Mouse (Mus musculus) testis, postnatal 14 days (tissue): ENCODE measurements around the gene Gramd1a.
A peak's percentile ranks its signal among the peaks of the same experiment; 100 is the strongest.

ENCODE experiments used
- DNase-seq: peaks from one replicate; pipeline ENCODE4 v3.0.0; 2021; ENCODE audit warnings: low spot score

Gene Gramd1a

GRCm38 (mm10) chr7:31151301-31152241 lies 4.1 kb downstream of the Gramd1a start:
- peak; percentile 78 for DNase-seq

DNA sequence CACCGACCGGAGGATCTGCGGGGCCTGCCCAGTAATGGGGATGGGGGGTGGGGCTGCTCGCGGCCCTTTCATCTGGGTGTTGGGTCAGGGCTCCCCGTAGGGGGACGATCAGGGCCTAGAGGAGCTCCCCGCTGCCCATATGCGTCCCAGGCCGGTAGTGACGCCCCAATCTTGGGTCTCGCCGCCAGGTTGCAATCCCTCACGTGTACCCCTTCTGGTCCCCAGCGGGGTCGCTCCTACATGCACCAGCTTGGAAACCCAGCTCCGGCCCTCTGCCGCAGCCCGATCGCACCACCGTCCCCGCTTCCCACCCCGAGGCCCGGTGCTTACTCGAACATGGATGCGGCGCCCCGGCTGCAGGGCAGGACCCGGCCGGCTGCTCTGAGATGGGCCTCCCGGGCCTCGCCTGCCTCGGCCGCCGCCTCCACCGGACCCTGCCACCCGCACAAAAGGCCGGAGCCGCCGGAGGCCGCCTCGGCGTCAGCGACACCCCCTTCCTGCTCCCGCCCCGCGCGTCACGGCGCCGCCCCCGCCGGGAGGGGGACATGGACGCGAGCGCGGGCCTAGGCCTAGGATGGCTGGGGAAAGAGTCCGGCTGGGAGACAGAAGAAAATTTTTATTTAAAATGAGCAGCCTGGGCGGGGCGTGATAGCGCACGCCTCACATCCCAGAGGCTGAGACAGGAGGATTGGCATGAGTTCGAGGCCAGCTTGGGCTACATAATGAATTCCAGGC lies 5.0 kb downstream of the Gramd1a start:
- DNase-seq, result peak; percentile 81

DNA sequence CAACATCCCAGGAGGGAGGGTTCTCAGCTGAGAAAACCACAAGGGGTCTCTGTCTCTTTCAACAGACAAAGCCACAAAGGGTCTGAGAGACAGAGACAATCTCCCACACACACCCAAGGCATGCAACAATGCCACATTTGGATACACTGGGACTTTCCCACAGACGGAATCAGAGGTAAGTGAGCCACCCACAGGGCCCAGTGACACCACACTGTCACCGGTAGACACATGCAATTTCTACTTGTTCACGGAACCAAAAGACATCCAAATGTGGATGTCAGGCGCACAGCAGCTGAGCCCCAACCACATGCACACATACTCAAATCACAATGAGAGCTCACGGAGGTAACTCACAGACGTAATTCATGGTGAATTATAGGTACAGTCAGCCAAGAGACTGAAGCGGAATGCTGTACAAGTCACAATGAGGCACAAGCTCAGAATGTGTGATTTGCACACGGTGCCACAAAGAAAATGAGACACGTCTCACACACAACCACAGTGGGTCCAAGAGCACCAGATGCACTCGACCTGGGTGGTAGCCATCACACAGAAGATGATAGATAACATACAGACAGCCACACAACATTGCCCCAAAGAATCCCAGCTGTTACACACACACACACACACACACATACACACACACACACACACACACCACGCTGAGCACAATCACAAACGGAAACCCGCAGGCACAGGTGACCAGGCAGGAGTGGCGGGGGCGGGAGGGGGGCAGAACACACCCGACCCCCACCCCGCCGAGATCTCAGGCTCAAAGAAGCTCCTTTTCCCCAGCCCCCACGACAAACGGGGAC lies 5.7 kb downstream of the Gramd1a start:
- DNase-seq, result no peak

DNA sequence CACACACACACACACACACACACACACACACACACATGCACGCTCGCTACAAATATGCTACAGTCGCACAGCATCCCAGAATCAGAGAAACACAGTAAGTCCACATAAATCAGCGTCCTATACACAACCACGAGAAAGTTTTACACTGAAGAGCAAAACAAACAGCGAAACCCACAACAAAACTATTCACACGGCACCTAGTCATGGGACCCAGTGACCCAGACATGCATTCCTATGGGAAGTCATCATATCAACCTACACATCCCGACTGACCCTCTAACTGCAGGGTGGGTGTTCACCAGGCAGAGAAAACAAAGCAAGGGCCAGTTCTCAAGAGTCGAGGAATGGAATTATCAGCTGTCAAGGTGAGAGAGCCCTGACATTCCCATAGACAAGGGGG lies 6.4 kb downstream of the Gramd1a start:
- no peak for DNase-seq

DNA sequence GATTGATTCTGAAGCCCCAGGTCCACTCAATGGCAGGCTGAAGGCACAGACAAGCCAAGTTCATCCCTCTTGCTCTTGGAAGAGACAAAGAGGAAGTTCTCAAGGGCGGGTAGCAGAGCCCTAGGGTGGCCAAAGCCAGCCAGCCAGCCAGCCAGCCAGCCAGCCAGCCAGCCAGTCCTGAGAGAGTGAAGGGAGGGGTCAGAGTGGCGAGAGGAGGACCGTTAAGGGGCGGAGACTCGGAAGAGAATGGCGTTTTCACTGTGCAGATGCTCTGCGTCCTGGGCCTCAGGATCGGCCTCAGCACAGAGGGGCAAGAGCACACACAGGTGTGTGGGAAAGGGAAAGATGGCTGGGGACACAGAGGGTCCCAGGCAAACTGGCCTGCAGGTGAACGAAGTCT lies 6.9 kb downstream of the Gramd1a start:
- DNase-seq, result peak; percentile 47

- no peak for DNase-seq
Observed at GRCm38 (mm10) chr7:31148086-31148485, 7.6 kb downstream of the Gramd1a start.

DNA sequence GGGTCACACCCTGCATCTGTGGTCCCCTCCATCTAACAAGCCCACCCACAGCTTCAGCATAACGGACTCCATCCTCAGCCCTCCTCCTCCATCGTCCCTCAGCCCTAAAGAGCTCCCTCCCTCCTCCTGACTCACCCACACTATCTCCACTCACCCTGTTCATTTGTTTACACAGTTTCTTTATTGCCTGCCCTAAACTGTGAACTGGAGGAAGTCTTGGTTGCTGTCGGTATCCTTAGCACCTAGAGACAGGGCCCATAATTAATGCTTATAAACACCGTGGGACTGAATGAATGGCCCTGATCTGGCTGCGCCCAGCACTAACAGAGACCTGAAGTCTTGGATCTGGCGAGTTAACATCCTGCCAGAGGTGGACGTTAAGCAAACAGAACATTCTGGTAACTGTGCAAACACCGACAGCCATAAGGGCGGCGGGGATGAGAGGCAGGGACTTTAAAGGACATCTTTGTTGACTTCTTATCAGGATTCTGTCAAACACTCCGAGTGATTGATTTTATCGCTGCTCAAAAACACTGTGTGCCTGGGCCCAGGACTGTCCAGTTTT lies 10.0 kb downstream of the Gramd1a start:
- no peak for DNase-seq

DNA sequence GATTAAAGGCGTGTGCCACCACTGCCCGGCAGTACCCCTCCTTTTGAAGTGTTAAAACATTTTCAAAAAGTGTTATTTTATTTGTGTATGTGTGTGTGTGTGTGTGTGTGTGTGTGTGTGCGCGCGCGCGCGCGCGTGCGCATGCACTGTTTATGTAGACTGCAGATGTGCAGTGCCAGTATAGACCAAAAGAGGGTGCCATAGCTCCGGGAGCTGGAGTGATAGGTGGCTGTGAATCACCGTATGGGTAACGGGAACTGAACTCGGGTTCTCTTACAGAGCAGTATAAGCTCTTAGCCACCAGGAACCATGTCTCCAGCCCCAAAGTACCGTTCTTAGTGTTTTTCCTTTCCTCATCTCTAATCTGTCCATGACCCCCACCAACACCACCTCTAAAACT lies 10.8 kb downstream of the Gramd1a start:
- DNase-seq, result no peak

DNA sequence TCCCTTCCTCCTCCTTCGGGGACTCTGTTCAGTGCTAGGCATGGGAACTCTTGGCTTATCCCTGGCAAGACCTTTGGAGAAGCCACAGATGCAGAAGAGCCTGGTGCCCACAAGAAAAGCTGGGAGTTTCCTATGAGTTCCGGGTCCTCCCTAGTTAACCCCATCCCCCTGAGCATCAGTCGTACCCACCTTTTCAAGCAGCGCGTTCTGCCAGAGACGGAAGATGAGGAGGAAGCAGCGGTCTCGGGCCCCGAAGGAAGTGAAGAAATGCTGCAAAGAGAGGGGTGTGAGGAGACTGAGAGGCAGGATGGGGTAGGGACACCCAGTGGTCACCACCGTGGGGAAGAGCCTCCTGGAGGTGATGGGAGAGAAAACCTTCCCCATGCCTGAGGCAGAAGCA lies 14.8 kb downstream of the Gramd1a start:
- DNase-seq, result no peak

- no peak for DNase-seq
Observed at GRCm38 (mm10) chr7:31140302-31140701, 15.4 kb downstream of the Gramd1a start.

DNA sequence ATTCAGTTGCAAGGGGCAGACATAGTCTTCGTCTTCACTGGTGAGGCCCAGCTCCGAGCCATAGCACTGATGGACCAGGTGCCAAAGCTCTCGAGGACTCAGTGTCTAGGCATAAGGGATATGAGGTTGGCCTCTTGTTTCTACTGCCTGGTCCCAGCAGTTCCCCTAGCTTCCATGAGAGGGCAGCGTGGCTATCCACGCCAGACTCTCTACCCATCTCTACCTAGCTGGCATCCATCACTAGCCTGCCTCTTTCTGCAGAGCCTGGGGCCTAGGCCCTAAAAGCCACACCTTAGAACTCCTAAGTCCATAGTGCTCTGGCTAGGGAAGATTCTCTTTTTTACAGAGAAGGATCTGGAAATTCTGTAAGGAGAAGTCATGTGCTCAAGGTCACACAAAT lies 15.9 kb downstream of the Gramd1a start:
- DNase-seq, result no peak

DNA sequence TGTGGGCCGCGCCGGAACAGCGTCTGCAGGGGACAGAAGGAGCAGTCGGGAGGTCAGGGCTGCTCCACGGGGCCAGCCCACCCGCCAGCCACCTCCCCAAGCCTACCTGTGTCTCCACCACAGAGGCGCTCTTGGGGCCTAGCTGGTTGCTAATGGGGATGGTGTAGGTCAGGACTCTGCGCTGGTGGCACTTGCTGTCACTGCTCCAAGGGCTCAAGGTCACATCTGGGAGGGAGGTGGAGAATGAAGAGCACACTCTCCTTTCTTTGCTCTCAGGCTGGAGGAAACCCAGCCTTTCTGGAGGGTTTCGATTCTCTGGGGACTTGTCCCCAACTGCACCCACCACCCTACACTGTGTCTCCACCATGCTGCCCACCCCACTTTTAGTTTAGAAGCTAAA lies 20.0 kb downstream of the Gramd1a start:
- no peak for DNase-seq

- no peak for DNase-seq
Observed at GRCm38 (mm10) chr7:31131866-31132265, 23.8 kb downstream of the Gramd1a start.

DNA sequence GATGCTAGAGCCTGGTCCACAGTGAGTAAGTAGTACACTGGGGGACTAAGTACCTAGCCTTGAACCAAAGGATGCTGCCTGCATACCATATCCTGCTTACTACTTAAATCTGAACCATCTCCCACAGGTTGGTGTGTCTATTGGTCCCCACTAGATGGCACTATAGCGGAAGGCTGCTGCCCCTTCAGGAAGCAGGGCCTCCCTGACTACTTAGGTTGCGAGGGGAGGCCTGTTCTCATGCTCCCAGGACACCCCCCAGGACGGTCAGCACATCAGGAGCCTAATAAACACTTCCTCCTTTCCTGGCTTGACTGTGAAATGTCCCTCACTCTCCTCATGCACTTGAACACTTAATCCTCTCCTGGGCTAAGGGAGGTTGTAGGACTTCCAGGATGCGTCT lies 24.9 kb downstream of the Gramd1a start:
- no peak for DNase-seq

DNA sequence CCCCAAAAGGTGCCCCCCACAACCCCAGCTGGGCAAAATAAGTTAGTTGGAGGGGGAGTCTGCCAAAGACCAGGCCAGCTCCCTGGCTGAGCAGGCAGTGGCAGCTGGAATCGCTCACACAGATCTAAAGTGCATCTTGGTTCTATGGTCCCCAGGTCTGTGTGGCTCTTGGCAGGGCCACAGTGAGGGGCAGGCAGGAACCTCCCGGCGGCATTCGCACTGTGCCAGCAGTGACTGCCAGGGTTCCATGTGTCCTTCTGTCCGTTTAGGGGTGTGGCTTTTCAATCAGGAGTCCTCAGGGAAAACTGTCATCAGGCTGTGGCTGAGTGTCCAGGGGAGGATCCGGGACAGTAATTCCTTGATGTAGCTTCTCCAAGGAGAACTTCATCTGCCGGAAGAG lies 25.5 kb downstream of the Gramd1a start:
- no peak for DNase-seq

DNA sequence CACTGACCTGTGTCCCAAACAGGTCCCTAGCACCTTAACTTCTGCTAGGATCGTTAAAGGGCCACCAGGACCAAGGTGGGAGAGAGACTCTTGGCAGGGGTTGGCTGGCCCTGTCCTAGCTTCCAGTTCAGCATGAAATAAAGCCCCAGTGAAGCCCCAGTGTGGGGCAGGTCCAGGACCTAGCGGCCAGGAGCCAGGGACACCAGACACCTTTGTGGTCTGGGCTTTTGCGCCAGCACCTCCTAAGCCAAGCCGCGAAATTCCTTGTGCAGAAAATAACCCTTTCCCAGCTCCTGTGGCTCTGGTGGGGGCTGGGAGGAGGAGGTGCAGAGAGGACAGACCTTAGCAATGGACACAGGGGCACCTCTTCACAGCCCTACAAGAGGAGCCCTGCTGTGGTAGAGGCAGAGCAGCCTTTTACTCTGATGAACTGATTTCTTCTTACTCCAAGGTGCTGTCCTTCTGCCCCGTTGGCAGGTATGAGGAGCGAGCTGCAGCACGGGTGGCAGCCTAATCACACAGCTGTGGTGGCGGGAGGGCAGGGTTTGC lies 27.5 kb downstream of the Gramd1a start:
- DNase-seq, result no peak

DNA sequence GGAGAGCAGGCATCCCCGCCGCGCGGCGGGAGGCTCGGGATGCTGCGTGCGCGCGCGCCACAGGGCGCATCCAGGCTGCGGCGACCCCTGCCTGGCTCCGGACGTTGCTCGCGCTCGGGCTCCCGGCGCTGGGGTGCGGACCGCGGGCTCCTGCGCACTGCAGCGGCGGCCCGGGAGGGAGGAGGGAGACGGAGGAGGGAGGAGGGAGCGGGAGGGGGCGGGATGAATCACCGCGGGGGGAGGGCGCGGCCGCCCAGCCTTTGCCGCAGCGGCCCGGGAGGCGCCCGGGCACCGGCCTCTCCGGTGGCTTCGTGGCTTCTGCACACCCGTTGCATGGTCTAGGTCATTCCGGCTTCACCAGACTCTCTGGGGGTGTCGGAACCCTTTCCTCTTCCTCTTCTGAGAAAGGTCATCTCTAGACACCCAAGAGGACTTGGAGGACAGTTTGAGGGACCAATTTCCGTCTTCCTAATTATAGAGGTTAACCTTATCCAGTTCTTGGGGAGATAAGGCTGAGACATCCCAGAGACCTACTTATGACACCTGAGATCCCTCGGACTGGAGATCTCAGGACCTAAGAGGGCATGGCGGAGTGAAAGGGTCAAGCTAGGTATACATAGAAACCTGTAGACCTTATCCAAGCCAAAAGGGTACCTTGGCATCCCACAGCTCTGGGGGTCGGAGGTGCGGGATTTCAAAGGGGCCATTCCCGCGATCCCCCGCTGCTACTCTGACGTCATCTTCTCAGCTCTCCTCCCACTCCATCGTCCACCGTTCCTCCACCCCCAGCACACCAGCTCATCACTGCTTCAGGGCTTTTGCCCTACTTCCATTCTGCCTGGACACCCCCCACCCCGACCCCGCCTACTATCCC lies 28.6 kb downstream of the Gramd1a start, which contains the start of gene Scn1b:
Gene Scn1b, minus strand, starts transcription at position 153 of the 874 bp plus-strand sequence.
- DNase-seq, result no peak

DNA sequence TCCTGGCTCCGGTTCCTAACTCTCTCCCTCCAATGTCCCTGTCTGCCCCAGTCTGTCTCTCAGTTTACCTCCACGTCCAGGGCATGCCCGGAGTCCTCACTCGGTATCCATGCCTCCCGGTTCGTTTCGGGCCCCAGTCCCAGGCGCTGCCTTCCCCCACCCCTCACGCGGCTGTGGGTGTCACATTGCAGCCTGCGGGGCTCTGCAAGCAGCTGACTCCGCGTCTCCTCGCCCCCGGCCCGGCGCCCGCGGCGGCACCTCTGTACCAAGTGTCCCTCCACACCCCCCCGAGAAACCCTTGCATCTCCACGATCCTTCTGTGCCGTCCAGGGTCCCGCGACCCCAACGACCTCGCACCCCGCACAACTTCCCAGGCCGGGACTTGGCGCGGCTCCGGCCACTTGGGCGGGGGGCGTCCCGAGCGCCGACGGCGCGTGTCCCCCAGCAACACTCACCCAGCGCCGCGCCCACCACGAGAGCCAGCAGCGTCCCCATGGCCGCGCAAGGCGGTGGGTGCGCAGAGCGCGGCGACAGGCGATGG lies 29.4 kb downstream of the Gramd1a start:
- no peak for DNase-seq

- DNase-seq, result no peak
Observed at GRCm38 (mm10) chr7:31125116-31125515, 30.6 kb downstream of the Gramd1a start.

DNA sequence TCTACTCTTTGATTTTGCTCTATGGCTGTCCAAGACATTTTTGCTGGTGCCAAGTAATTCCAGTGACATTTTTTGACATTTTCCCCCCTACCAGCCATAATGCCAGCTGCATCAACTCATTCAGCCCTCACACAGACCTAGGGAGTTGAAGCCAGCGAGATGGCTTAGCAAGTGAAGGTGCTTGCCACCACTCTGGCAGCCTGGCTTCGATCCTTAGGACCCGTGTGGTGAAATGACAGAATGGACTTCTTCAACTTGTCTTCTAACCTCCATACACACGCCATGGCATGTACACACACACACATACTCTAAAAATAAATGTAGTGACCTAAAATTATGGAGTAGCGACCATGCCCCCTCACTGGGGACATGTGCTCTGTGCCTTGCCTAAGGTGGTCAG lies 31.3 kb downstream of the Gramd1a start:
- DNase-seq, result no peak
